Mouse (Mus musculus): ENCODE results near the gene Tufm. TPM values are rescaled to one million over a fixed set of nuclear protein-coding genes. Genes with fewer than 3 reads are reported as not detected.

Tufm gene
- polyA plus RNA-seq, 1 experiment: 121 TPM

DNA sequence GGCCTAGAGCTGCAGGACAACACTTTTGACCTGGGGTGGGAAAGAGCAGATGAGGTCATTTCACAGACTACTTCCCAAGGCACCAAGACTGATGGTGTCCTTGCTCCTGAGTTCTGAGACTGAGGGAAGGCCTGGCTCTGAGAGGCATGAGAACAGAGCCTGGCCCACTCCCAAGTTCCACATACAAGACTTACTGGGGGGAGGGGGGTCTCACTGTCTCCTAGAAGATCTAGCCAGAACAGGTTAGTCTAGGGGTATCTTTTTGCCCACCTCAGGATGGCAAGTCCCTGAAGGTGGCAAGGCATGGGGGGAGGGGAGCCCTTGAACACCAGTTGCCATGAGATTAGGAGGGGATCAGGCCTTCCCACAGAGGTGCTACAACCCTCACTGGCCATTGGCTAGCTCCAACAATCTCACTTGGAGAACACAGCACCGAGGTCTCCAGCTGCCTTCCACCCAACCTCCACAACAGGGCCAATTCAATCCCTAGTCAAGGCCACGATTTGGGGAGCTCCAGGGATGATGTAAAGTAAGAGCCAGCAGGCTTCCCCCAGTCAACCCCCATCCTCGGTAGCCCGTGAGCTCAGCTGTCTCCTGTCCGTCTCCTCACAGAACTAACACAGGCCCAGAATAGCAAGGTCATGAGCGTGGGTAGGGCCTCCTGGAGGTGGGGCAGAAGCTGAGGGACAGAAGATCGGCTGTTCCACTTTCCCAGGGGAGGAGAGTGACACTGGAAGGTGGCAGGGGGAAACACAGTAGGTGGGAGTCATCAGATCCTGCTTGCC lies 21.7 kb upstream of the Tufm start:
- no peaks in the 10 kb centered on the region for H3K27me3 ChIP-seq (ENCODE audit: control insufficient read depth, insufficient read depth, low read length)
- no peak overlapping the region for H3K27ac ChIP-seq (ENCODE audit: insufficient read depth, low read depth, low read length)
- TF ChIP-seq POLR2A (IDR thresholded peaks at IDR 0.05; ENCODE audit: low read depth, low read length) (no peak), CTCF (IDR thresholded peaks at IDR 0.05; ENCODE audit: extremely low read depth, insufficient read length, insufficient replicate concordance, low read depth, low read length) (no peak)
- H3K4me1 ChIP-seq (ENCODE audit: control insufficient read depth, insufficient read depth, insufficient read length, low read length): no peaks in the 10 kb centered on the region; the same call in 1 of the 2 replicates
- WGBS: 56% methylated on average over 7 of the region's 7 CpGs
- H3K4me3 ChIP-seq (ENCODE audit: low read depth, low read length): no peak overlapping the region
- H3K36me3 ChIP-seq (ENCODE audit: control insufficient read depth, insufficient read depth, low read length): peaks cover 32% of the 10 kb centered on the region

DNA sequence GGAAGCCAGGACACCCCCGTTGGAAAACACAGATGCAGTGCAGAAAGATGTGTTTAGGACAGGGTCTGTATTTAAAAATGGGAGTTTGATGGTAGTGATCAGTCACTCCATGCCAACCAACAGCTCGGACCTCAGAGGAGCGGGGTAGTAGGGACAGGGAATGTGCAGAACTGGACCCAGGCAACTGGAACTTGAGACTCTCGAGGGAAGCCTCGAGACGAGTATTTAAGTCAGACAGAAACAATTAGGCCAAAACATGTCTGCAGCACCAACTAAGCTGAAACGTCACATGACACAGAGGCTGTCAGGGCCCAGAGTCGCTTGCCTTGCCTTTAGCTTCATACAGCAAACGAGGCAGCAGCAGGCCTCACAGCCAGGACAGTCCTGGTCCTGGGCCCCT lies 21.0 kb upstream of the Tufm start:
- H3K4me3 ChIP-seq (ENCODE audit: low read depth, low read length): no peak overlapping the region
- TF ChIP-seq CTCF (IDR thresholded peaks at IDR 0.05; ENCODE audit: extremely low read depth, insufficient read length, insufficient replicate concordance, low read depth, low read length): no peak
- no peak for TF ChIP-seq POLR2A (IDR thresholded peaks at IDR 0.05; ENCODE audit: low read depth, low read length)
- peaks cover 3% of the 10 kb centered on the region for H3K4me1 ChIP-seq (ENCODE audit: control insufficient read depth, insufficient read depth, insufficient read length, low read length)
- no peak overlapping the region for H3K27ac ChIP-seq (ENCODE audit: insufficient read depth, low read depth, low read length)
- H3K36me3 ChIP-seq (ENCODE audit: control insufficient read depth, insufficient read depth, low read length): peaks cover 33% of the 10 kb centered on the region
- no peaks in the 10 kb centered on the region for H3K27me3 ChIP-seq (ENCODE audit: control insufficient read depth, insufficient read depth, low read length)
- WGBS: 80% methylated on average over 9 of the region's 9 CpGs

DNA sequence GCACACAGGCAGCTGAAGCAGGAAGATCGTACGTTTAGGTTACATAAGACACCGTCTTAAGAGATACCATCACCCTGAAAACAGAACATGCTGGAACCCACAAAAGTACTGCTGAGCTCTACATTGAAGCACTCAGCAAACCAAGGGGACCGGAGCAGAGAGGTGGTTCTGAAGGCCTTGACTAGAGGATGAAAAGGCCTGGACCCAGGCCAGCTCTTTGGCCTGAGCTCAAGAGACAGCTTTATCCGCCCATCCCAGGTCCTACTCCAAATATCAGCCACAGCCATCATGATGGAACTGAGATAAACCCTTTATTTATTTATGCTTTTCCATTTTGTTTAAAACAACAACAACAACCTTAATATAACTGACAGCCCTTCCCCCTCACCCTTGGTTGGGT lies 20.5 kb upstream of the Tufm start:
- 82% methylated on average over 5 of the region's 5 CpGs for WGBS
- H3K4me3 ChIP-seq (ENCODE audit: low read depth, low read length): no peak overlapping the region
- peaks cover 3% of the 10 kb centered on the region for H3K4me1 ChIP-seq (ENCODE audit: control insufficient read depth, insufficient read depth, insufficient read length, low read length)
- H3K27me3 ChIP-seq (ENCODE audit: control insufficient read depth, insufficient read depth, low read length): no peaks in the 10 kb centered on the region
- peaks cover 39% of the 10 kb centered on the region for H3K36me3 ChIP-seq (ENCODE audit: control insufficient read depth, insufficient read depth, low read length)
- TF ChIP-seq POLR2A (IDR thresholded peaks at IDR 0.05; ENCODE audit: low read depth, low read length): no peak
- TF ChIP-seq CTCF (IDR thresholded peaks at IDR 0.05; ENCODE audit: extremely low read depth, insufficient read length, insufficient replicate concordance, low read depth, low read length): no peak
- no peak overlapping the region for H3K27ac ChIP-seq (ENCODE audit: insufficient read depth, low read depth, low read length)

DNA sequence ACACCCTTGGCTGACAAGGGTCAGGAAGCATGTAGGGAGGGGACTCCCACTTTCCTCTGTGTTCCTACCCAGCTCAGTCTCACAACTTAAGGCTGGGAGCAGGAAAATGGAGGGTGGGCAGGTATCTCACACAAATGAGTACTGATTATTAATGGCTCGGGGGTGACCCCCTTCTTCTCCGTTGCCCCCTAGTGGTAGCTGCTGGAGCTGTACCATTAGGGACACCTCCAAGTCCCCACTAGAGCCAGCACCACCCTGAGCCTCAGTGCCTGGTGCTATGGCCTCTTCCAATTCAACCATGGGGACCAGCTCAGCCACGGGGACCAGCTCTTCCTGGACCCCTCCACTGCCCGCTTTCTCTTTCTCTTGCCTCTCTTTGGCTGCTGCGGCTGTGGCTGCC lies 19.9 kb upstream of the Tufm start:
- no peaks in the 10 kb centered on the region for H3K27me3 ChIP-seq (ENCODE audit: control insufficient read depth, insufficient read depth, low read length)
- H3K27ac ChIP-seq (ENCODE audit: insufficient read depth, low read depth, low read length): no peak overlapping the region
- peaks cover 8% of the 10 kb centered on the region for H3K4me1 ChIP-seq (ENCODE audit: control insufficient read depth, insufficient read depth, insufficient read length, low read length)
- no peak overlapping the region for H3K4me3 ChIP-seq (ENCODE audit: low read depth, low read length)
- TF ChIP-seq POLR2A (IDR thresholded peaks at IDR 0.05; ENCODE audit: low read depth, low read length): no peak
- TF ChIP-seq CTCF (IDR thresholded peaks at IDR 0.05; ENCODE audit: extremely low read depth, insufficient read length, insufficient replicate concordance, low read depth, low read length): peak; percentile 61; the same call in 1 of the 2 replicates
- 62% methylated on average over 5 of the region's 5 CpGs for WGBS
- H3K36me3 ChIP-seq (ENCODE audit: control insufficient read depth, insufficient read depth, low read length): peaks cover 43% of the 10 kb centered on the region

DNA sequence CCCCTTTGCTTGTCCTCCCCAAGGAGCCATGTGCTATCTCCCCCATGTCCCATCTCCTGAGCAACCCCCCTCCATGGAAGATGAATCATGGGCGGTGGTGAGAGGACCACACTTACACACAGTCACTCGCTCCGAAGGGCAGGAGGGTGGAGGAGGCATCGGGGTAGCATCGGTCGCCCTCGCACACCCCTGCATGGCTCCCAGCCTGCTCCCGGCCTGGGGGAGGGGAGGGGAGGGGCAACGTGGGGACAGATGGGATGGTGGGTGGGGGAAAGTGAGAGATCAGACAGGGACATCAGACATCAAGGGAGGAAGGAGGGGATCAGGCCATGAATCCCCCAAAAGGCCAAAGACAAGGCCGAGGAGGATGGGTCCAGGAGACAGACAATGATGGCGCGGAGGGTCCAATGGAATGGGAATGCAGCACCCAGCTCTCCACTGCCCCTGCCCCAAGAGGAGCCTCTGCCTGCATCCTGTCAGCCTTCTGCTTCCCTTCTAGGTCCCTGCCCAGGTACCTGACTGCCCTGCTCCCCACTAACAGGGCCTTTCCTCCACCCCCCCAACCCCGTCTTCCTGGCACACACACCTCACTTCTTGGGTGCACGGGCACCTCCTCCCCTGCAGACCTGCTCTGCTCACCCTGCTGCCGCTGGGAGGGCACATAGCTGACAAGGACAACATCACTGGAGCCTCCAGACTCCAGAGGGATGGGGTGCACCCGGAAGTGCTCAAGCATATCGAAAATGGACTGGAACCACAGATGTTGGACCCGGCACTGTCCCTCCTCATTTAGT lies 19.1 kb upstream of the Tufm start:
- Histone ChIP-seq H3K4me3 (ENCODE audit: low read depth, low read length) (no peak overlapping the region), H3K4me1 (ENCODE audit: control insufficient read depth, insufficient read depth, insufficient read length, low read length) (peaks cover 8% of the 10 kb centered on the region), H3K27me3 (ENCODE audit: control insufficient read depth, insufficient read depth, low read length) (no peaks in the 10 kb centered on the region), H3K36me3 (ENCODE audit: control insufficient read depth, insufficient read depth, low read length) (peaks cover 48% of the 10 kb centered on the region), H3K27ac (ENCODE audit: insufficient read depth, low read depth, low read length) (no peak overlapping the region)
- 91% methylated on average over 18 of the region's 18 CpGs for WGBS
- TF ChIP-seq CTCF (IDR thresholded peaks at IDR 0.05; ENCODE audit: extremely low read depth, insufficient read length, insufficient replicate concordance, low read depth, low read length): no peak
- TF ChIP-seq POLR2A (IDR thresholded peaks at IDR 0.05; ENCODE audit: low read depth, low read length): no peak

DNA sequence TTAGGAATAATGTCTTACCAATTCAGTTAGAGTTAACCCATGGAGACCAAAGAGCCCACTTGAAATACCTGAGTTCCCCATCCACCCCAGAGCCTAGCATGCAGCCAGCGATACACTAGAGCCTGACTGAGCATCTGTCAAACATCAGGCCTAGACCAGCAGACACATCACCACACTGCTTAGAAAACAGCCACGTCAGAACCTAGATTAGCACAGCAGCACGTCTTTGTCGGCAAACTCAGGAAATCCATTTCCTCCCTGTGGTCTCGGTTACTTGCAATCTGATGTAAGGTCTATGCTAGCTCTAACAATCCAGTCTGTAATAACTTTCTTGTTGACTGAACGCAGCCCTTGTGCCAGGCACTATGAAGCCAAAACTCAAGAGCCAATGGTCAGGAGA lies 17.1 kb upstream of the Tufm start:
- peaks cover 8% of the 10 kb centered on the region for H3K4me1 ChIP-seq (ENCODE audit: control insufficient read depth, insufficient read depth, insufficient read length, low read length)
- H3K27ac ChIP-seq (ENCODE audit: insufficient read depth, low read depth, low read length): peak overlapping the region; percentile 38; the same call in 1 of the 2 replicates
- no peak overlapping the region for H3K4me3 ChIP-seq (ENCODE audit: low read depth, low read length)
- peaks cover 48% of the 10 kb centered on the region for H3K36me3 ChIP-seq (ENCODE audit: control insufficient read depth, insufficient read depth, low read length)
- TF ChIP-seq CTCF (IDR thresholded peaks at IDR 0.05; ENCODE audit: extremely low read depth, insufficient read length, insufficient replicate concordance, low read depth, low read length) (no peak), POLR2A (IDR thresholded peaks at IDR 0.05; ENCODE audit: low read depth, low read length) (no peak)
- no peaks in the 10 kb centered on the region for H3K27me3 ChIP-seq (ENCODE audit: control insufficient read depth, insufficient read depth, low read length)
- WGBS: 77% methylated on average over 6 of the region's 6 CpGs

DNA sequence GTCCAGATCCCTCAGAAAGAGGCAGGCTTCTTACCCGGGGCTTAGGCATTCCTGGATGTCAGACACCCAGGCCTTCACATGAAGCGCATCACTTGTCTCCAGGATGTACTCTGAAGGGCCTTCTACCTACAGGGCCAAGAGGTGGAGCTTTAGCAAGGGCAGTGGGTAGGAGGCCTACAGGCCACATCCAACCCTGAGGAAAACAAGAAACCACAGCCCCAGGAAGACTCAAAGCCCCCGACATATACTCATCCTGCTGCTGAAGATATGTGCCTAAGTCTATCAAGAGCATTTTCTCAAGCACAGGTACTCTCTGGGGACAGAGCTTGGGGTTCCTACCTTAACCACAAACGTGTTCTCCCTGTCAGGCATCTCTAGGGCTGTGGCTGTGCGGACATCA lies 15.8 kb upstream of the Tufm start:
- Histone ChIP-seq H3K4me1 (ENCODE audit: control insufficient read depth, insufficient read depth, insufficient read length, low read length) (peaks cover 11% of the 10 kb centered on the region), H3K27me3 (ENCODE audit: control insufficient read depth, insufficient read depth, low read length) (no peaks in the 10 kb centered on the region), H3K27ac (ENCODE audit: insufficient read depth, low read depth, low read length) (no peak overlapping the region), H3K4me3 (ENCODE audit: low read depth, low read length) (no peak overlapping the region), H3K36me3 (ENCODE audit: control insufficient read depth, insufficient read depth, low read length) (peaks cover 48% of the 10 kb centered on the region)
- 87% methylated on average over 5 of the region's 5 CpGs for WGBS
- TF ChIP-seq POLR2A (IDR thresholded peaks at IDR 0.05; ENCODE audit: low read depth, low read length): no peak
- TF ChIP-seq CTCF (IDR thresholded peaks at IDR 0.05; ENCODE audit: extremely low read depth, insufficient read length, insufficient replicate concordance, low read depth, low read length): no peak

Measured in small intestine, adult 2 months (tissue).